Mouse (Mus musculus) ES-Bruce4 (cell line): ENCODE measurements around the gene Sar1a. TPM values are rescaled to one million over a fixed set of nuclear protein-coding genes. Genes with fewer than 3 reads are reported as not detected.

Source experiments
- H3K27ac ChIP-seq: 2 replicates; pipeline ENCODE4 v1.5.1; 2012; ENCODE audit warnings: low read length, inconsistent platforms; ENCODE audit not compliant: insufficient read depth
- H3K27me3 ChIP-seq: 2 replicates; pipeline ENCODE4 v1.6.1; 2012; ENCODE audit warnings: mild to moderate bottlenecking, low read length, inconsistent platforms; ENCODE audit not compliant: control insufficient read depth, poor library complexity, insufficient read depth, severe bottlenecking
- H3K36me3 ChIP-seq: 2 replicates; pipeline ENCODE4 v1.6.1; 2012; ENCODE audit warnings: inconsistent platforms, mild to moderate bottlenecking, low read length, moderate library complexity; ENCODE audit not compliant: control insufficient read depth, poor library complexity, insufficient read depth, severe bottlenecking
- H3K4me1 ChIP-seq: one replicate; pipeline ENCODE4 v1.8.1; 2011; ENCODE audit warnings: low read length; ENCODE audit not compliant: control insufficient read depth, insufficient read depth
- H3K4me3 ChIP-seq: 2 replicates; pipeline ENCODE4 v1.5.1; 2011; ENCODE audit warnings: low read depth, mild to moderate bottlenecking, low read length
- H3K9ac ChIP-seq: 2 replicates; pipeline ENCODE4 v1.6.1; 2012; ENCODE audit warnings: low read depth, mild to moderate bottlenecking, inconsistent platforms; ENCODE audit not compliant: poor library complexity, severe bottlenecking
- H3K9me3 ChIP-seq: replicated peaks from 2 replicates; pipeline ENCODE4 v1.6.1; 2012; ENCODE audit warnings: mild to moderate bottlenecking, low read length, inconsistent platforms; ENCODE audit not compliant: control insufficient read depth, poor library complexity, insufficient read depth, severe bottlenecking
- CTCF ChIP-seq: IDR thresholded peaks from one replicate; pipeline ENCODE4 v1.8.1; 2011; ENCODE audit warnings: low read depth, low read length
- EP300 ChIP-seq: IDR thresholded peaks from 2 replicates; pipeline ENCODE4 v1.6.1; 2011; ENCODE audit warnings: low read depth, low read length; ENCODE audit not compliant: insufficient read depth
- POLR2A ChIP-seq: IDR thresholded peaks from one replicate; pipeline ENCODE4 v1.8.1; 2011; ENCODE audit warnings: low read length; ENCODE audit not compliant: insufficient read depth
- polyA plus RNA-seq: library from polyadenylated mRNA; stranded (reverse); fragments of >200 nt; gene quantifications from 2 replicates; pipeline ENCODE4 v1.2.4, GENCODE M21; 2011; ENCODE audit warnings: low read depth; ENCODE audit not compliant: missing spikeins, insufficient read depth, insufficient read length

Sar1a gene
- polyA plus RNA-seq, 1 experiment: 136 TPM

GRCm38 (mm10) chr10:61693563-61693962, 13.5 kb downstream of the Sar1a start:
- Histone ChIP-seq H3K27me3 (no peaks in the 10 kb centered on the region), H3K9me3 (no peaks in the 10 kb centered on the region), H3K4me3 (no peak overlapping the region), H3K4me1 (no peaks in the 10 kb centered on the region), H3K9ac (no peak overlapping the region), H3K27ac (no peak overlapping the region), H3K36me3 (peaks cover 27% of the 10 kb centered on the region)
- TF ChIP-seq POLR2A (no peak), CTCF (no peak), EP300 (no peak)

GRCm38 (mm10) chr10:61694870-61695670, 15.0 kb downstream of the Sar1a start, which contains the start of gene Tysnd1:
TSS of gene Tysnd1 (plus strand) at chr10:61695514.
- peaks cover 14% of the 10 kb centered on the region for H3K36me3 ChIP-seq
- H3K27ac ChIP-seq: 0 out of 2 replicates have a peak within 1 kb of the TSS, but pooled peaks have one; percentile 16
- TF ChIP-seq CTCF (peak; percentile 10), EP300 (no peak), POLR2A (no peak)

GRCm38 (mm10) chr10:61695703-61696559, 15.8 kb downstream of the Sar1a start:
- Histone ChIP-seq H3K9me3 (no peaks in the 10 kb centered on the region), H3K4me3 (peak overlapping the region; percentile 85), H3K27me3 (no peaks in the 10 kb centered on the region), H3K9ac (peak overlapping the region; percentile 64), H3K4me1 (peaks cover 2% of the 10 kb centered on the region), H3K27ac (no peak overlapping the region), H3K36me3 (peaks cover 7% of the 10 kb centered on the region)
- no peak for TF ChIP-seq POLR2A
- no peak for TF ChIP-seq CTCF
- no peak for TF ChIP-seq EP300

More at GRCm38 (mm10) chr10:61694870-61695670, 15.0 kb downstream of the Sar1a start, which contains the start of gene Tysnd1:
- Histone ChIP-seq H3K4me3 (peak within 1 kb of the TSS; percentile 97), H3K9me3 (no peaks in the 10 kb centered on the region), H3K9ac (peak within 1 kb of the TSS; percentile 70), H3K27me3 (no peaks in the 10 kb centered on the region), H3K4me1 (peaks cover 2% of the 10 kb centered on the region)

- Histone ChIP-seq H3K27ac (no peak overlapping the region), H3K9ac (peak overlapping the region; percentile 64), H3K9me3 (no peaks in the 10 kb centered on the region), H3K4me3 (peak overlapping the region; percentile 85), H3K4me1 (peaks cover 2% of the 10 kb centered on the region), H3K36me3 (peaks cover 4% of the 10 kb centered on the region; the same call in 1 of the 2 replicates), H3K27me3 (no peaks in the 10 kb centered on the region)
- no peak for TF ChIP-seq POLR2A
- no peak for TF ChIP-seq CTCF
- no peak for TF ChIP-seq EP300
Measured at GRCm38 (mm10) chr10:61696560-61696823, 16.4 kb downstream of the Sar1a start.

GRCm38 (mm10) chr10:61697028-61697427, 16.9 kb downstream of the Sar1a start:
- 0 out of 2 replicates have a peak, but pooled peaks cover 3% of the 10 kb centered on the region for H3K36me3 ChIP-seq
- no peak overlapping the region for H3K27ac ChIP-seq
- no peak overlapping the region; the same call in 1 of the 2 replicates for H3K4me3 ChIP-seq
- no peaks in the 10 kb centered on the region for H3K27me3 ChIP-seq
- peaks cover 2% of the 10 kb centered on the region for H3K4me1 ChIP-seq
- TF ChIP-seq POLR2A (no peak), CTCF (no peak), EP300 (no peak)
- no peaks in the 10 kb centered on the region for H3K9me3 ChIP-seq
- peak overlapping the region; percentile 64; the same call in 1 of the 2 replicates for H3K9ac ChIP-seq

GRCm38 (mm10) chr10:61704663-61705062, 24.6 kb downstream of the Sar1a start:
- Histone ChIP-seq H3K4me3 (no peak overlapping the region), H3K27me3 (no peaks in the 10 kb centered on the region), H3K27ac (no peak overlapping the region), H3K9ac (no peak overlapping the region), H3K4me1 (no peaks in the 10 kb centered on the region), H3K36me3 (no peaks in the 10 kb centered on the region), H3K9me3 (no peaks in the 10 kb centered on the region)
- TF ChIP-seq EP300: no peak
- TF ChIP-seq POLR2A: no peak
- no peak for TF ChIP-seq CTCF
